Mouse (Mus musculus): ENCODE data around the gene Alkbh7.

The Alkbh7 gene

DNA sequence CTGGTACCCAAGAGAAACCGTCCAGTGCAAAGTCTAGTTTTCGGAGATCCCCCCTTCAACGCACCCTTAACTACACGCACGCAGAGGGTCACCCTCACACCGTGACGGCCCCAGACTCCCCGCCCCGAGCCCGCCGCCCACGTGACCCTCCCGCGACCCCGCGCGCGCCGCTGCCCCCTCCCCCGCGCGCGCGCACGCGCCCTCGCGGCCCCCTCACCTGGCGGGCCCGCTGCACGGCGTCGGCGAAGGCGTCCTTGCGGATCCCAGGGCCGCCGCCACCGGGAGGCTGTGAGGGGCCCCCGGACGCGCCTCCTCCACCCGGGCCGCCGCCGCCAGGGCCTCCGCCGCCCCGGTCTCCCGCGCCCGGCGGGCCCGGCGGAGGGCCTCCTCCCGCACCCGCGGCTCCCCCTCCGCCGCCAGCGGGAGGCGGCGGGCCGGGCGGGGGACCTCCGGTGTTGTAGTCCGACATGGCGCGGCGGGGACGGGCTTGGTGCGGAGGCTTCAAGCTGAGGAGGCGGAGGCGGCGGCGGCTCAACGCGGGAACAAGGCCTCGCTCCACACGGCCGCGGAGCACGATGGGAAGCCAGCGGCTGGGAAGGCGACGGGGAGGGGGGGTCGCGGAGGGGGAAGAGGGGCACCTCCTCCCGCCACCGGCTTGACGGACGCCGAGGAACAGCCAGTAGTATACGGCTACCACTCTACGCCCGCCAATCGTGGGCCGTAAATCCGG, 34.0 kb downstream of the Alkbh7 start, which contains the start of gene Khsrp:
Gene Khsrp (minus strand): TSS at position 592 of the 730 bp plus-strand sequence.
- DNase-seq (ENCODE audit: low spot score) = no peak

DNA sequence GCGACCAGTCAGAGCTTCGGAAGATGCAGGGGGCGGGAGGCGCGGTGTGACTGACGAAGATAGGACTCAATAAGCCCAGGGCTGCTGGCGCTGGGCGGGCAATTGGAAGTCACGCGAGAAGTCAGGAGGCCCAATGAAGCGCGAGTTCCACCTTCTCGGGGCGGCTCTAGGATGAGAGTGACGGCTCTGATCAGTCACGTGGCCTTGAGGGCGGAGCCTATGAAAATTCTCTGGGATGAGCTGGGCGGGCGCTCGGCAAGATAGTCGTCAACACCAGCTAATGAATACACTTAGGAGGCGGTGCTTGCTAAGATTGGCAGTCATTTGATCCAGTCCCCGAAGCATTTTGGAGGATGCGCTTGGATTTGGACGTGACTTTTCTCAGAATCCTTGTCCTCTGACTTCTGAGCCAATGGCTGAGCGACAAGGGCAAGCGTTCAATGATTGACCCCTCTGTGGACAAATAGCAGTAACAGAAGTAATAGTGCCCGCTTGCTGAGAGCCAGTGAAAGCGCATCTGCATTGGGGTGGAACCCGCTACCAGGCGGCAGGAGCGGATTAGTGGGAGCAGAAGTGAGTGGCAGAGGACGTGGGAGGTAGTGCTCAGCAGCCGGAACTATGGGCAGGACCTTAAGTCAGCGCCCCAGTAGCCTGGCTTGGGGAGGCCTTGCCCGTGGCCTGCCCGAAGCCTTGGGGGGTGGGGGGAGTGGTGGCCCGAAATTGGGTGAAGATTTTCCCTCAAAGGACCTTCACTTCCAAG, 34.7 kb downstream of the Alkbh7 start:
- DNase-seq (ENCODE audit: low spot score) = peak; percentile 100

DNA sequence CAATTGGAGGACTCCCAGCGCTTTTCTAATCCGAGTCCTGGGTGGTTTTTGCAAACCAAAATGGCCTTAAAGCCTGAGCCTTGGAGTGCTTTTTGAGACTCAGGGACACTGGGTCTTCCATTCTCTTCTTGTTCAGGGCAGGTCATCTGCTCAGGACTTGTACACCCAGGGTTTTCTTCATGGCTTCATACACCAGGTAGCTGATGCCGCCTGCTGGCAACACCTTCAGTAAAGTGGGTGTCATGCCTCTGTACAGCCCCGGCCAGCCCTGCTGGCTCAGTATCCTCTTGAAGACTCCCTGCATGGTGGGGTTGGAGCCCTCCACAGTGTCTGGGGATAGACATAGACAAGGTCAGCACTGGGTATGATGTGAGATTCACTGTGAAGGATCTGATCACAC, 35.7 kb downstream of the Alkbh7 start:
- no peak for DNase-seq (ENCODE audit: low spot score)

DNA sequence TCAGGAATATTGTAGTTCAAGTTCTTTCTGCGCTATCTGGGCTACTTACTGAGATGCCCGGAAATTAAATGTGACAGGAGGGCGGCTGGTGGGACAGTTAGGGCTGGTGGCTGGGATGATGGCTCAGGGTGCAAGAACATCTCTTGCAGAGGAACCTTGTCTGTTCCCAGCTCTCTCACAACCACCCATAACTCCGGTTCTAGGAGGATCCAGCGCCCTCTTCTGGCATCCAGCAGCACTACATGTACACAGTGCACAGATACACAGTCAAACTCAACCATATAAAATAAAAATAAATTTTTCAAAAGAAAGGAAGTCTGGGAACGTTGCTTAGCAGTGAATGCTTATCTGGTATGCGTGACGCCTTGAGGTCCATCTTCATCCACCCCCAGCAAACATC, 41.8 kb downstream of the Alkbh7 start:
- DNase-seq (ENCODE audit: low spot score) = no peak

DNA sequence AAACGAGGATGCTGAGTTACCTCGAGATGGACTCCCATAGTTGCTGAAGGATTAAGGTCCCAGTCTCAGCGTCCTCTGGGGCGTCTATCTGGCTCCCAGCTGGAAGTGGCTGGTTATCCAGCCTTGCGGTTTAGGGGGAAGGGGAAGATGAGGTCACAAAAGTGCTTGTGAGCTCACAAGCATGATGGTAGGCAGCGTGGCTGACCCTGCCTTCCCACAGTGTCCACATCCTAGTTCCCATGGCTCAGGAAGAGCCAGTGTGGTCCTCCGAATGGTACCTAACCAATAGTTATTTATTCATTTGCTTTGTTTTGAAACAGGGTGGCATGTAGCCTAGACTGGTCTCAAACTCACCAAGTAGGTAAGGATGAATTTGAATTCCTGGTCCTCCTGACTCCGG, 44.4 kb downstream of the Alkbh7 start, which contains the start of gene Slc25a41:
Gene Slc25a41 (minus strand): TSS at position 101 of the 400 bp plus-strand sequence.
- DNase-seq (ENCODE audit: low spot score) = no peak

DNA sequence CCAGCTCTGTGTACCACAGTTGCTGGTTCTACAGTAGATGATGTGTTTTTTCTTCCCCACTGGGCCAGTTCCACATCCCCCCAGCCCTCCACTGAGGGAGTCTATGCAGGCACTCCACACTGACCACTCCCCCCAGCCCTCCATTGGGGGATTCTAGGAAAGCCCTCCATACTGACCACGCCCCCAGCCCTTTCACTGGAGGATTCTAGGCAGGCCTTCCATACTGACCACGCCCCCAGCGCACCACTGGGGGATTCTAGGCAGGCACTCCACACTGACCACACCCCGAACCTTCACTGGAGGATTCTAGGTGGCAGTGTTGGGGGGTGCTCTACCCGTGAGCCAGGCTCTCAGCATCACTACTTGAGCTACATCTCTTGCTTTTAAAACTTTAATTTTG, 50.3 kb downstream of the Alkbh7 start:
- no peak for DNase-seq (ENCODE audit: low spot score)

DNA sequence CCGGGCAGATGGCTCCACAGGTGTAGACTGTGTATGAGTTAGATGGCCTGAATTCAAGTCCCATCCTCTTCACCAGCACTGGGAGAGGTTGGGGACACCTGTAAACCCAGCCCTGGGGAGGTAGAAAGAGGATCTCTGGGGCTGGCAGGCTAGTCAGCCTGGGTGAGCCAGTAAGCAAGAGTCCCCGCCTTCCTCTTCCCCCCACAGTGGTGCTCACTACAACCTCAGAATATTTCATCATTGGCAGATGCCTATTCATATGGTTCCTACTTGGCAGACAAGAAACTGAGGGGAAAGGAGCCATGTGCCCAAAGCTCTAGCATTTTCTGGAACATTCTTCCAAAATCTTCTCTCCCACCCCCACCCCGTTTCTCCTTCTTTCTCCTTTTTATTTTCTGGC, 51.7 kb downstream of the Alkbh7 start:
- no peak for DNase-seq (ENCODE audit: low spot score)

All from ovary, adult 18-20 months (tissue).